Mouse (Mus musculus) CH12F3 (cell line): ENCODE measurements around the gene Olfr190.
"Not testable (repeated sequence)": the region's sequence is repeated elsewhere in the genome, so short reads cannot be mapped to it uniquely, and the experiment has no call there.

Source experiments
- in situ Hi-C: fragments of 300-500 bp; cut with MboI; formaldehyde crosslinking; loops from 2 replicates; pipeline ENCODE4 v1.14.3; 2020; ENCODE audit warnings: low sequenced_read_pairs

Olfr190 gene

GRCm38 (mm10) chr16:59077905-59078304 is at the start of gene Olfr190:
TSS of gene Olfr190 (minus strand) at chr16:59078005.
- in situ Hi-C loops = no loop called here

GRCm38 (mm10) chr16:59120969-59121368 is 43.2 kb upstream of the Olfr190 start, which contains the start of gene Olfr194:
TSS of gene Olfr194 (minus strand) at chr16:59121069.
- in situ Hi-C loops = no loop called here

- in situ Hi-C loops = no loop called here
Observed at GRCm38 (mm10) chr16:59111781-59112180, 34.0 kb upstream of the Olfr190 start, which contains the start of gene Olfr193. TSS of gene Olfr193 (minus strand) at chr16:59111881.

GRCm38 (mm10) chr16:59108522-59108921 is 30.7 kb upstream of the Olfr190 start:
- in situ Hi-C loops = not testable (repeated sequence)

- in situ Hi-C loops = no loop called here
Observed at GRCm38 (mm10) chr16:59105312-59105711, 27.5 kb upstream of the Olfr190 start.

- in situ Hi-C loops = not testable (repeated sequence)
Observed at GRCm38 (mm10) chr16:59089722-59090121, 11.9 kb upstream of the Olfr190 start, which contains the start of gene Olfr191. TSS of gene Olfr191 (minus strand) at chr16:59089822.

GRCm38 (mm10) chr16:59081113-59081512 is 3.3 kb upstream of the Olfr190 start:
- in situ Hi-C loops = not testable (repeated sequence)

- in situ Hi-C loops = no loop called here
Observed at GRCm38 (mm10) chr16:59073520-59073919, 4.3 kb downstream of the Olfr190 start.

- in situ Hi-C loops = no loop called here
Observed at GRCm38 (mm10) chr16:59071755-59072154, 6.0 kb downstream of the Olfr190 start.

GRCm38 (mm10) chr16:59062411-59062810 is 15.4 kb downstream of the Olfr190 start:
- in situ Hi-C loops = not testable (repeated sequence)

GRCm38 (mm10) chr16:59049286-59049685 is 28.5 kb downstream of the Olfr190 start:
- in situ Hi-C loops = not testable (repeated sequence)

GRCm38 (mm10) chr16:59048860-59049259 is 28.9 kb downstream of the Olfr190 start:
- in situ Hi-C loops = no loop called here

- in situ Hi-C loops = no loop called here
Observed at GRCm38 (mm10) chr16:59047579-59047978, 30.2 kb downstream of the Olfr190 start.

GRCm38 (mm10) chr16:59045835-59046234 is 32.0 kb downstream of the Olfr190 start:
- in situ Hi-C loops = no loop called here

GRCm38 (mm10) chr16:59039710-59040109 is 38.1 kb downstream of the Olfr190 start, which contains the start of gene Olfr187:
TSS of gene Olfr187 (minus strand) at chr16:59039767.
- in situ Hi-C loops = no loop called here

- in situ Hi-C loops = no loop called here
Observed at GRCm38 (mm10) chr16:59030191-59030590, 47.6 kb downstream of the Olfr190 start, which contains the start of gene Olfr186. TSS of gene Olfr186 (minus strand) at chr16:59030291.
